Mouse (Mus musculus) forelimb bud, embryonic 11.5 days (tissue): ENCODE results near the gene Gcn1l1.

Source experiments
- DNase-seq: peaks from one replicate; pipeline ENCODE4 v3.0.0-alpha.2; 2012; ENCODE audit warnings: low read depth, low spot score

Gcn1l1 gene

DNA sequence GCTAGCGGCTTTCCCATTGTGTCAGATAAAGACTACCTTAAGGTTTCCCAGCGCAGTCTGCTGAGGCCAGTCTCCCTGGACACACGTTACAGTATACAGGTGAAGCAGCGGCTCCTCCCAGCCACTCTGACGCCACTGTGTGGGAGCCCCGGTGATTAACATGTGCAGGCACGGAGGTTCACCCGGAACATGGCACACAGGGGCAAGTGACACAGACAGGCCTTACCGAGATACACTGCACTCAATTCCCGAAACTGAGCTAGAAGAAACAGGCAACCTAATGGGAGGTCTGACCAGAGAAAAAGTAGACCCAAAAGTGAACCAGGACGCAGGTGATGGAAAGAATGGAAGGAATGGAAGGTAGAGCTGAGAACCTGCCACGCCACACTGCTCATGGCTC, 88.7 kb downstream of the Gcn1l1 start:
- no peak for DNase-seq

DNA sequence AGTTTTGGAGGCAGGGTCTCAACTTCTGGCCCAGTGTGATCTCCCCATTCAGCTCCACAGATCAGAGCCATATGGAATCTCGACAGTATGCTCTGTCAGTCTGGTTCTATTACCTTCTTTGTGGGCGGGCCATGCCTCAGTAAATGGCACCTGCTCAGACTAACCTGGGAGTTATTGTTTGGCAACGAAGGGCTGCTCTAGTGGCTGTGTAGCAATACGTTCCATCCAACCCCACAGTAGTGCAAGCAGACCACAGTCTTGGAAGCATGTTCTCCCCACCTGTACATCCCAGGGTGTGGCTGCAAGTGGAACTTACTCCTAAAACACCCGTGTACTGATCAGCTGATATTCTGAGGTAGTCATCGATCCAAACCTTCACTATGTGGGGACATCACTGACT, 91.6 kb downstream of the Gcn1l1 start:
- no peak for DNase-seq

GRCm38 (mm10) chr5:115657234-115657633, 92.2 kb downstream of the Gcn1l1 start:
- no peak for DNase-seq

- DNase-seq = no peak
Measured at GRCm38 (mm10) chr5:115658352-115658751, 93.3 kb downstream of the Gcn1l1 start.

GRCm38 (mm10) chr5:115662658-115663057, 97.6 kb downstream of the Gcn1l1 start:
- DNase-seq = no peak

- no peak for DNase-seq
Measured at GRCm38 (mm10) chr5:115666366-115667065, 101.5 kb downstream of the Gcn1l1 start.

GRCm38 (mm10) chr5:115667210-115667609, 102.2 kb downstream of the Gcn1l1 start:
- DNase-seq = no peak

DNA sequence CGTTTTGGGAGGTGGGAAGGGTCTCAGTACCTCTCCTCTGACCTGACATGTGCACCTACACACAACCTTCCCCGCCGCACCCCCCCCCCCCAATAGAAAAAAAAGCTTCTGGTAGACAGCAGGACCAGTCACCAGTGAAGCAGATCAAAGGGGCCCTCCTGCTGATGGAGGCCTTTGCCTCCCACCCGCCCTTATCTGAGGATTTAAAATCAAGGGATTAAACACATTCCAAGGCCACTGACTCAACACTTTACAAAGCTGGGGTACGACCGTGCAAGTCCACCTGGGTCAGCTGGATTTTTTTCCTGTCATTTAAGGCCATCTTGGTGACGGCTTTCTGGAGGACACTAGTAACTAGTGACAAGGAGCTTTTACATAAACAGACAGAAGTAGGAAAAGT, 102.8 kb downstream of the Gcn1l1 start:
- DNase-seq = no peak

DNA sequence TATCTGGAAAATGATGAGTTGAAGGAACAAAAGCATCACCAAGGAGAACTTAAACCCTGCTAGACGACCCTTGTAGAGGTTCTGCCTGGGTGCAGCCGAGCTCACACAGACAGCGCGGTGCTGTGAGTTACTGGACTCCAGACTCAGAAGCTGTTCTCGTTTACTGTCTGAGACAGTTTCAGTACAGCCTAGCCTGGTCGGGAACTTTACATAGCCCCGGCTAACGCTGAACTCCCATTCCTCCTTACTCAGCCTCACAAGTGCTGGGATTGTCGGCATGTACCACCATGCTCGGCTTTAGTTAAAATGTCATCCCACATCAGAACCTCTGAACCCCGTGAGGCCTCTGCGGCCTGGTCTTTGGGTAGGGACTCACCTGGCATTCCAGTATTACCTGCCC, 103.9 kb downstream of the Gcn1l1 start:
- no peak for DNase-seq

DNA sequence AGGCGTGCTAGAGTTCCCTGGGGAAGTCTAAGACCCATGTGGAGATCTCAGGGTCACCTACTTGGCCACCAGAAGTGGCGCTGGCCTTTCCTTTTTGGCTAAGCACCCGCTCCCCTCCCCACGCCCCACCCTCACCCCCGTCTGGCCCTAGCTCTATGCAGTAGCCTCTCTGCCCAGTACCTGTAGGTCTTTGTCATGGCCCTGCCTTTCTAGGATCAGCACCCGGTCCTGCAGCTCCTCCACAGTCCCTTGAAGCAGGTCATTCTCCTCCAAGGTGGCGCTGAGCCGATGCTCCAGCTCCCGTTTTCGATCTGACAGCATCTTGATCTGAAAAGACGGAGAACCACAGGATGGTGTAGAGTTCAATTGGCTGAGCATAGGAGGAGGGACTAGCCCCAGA, 104.9 kb downstream of the Gcn1l1 start:
- DNase-seq = no peak

DNA sequence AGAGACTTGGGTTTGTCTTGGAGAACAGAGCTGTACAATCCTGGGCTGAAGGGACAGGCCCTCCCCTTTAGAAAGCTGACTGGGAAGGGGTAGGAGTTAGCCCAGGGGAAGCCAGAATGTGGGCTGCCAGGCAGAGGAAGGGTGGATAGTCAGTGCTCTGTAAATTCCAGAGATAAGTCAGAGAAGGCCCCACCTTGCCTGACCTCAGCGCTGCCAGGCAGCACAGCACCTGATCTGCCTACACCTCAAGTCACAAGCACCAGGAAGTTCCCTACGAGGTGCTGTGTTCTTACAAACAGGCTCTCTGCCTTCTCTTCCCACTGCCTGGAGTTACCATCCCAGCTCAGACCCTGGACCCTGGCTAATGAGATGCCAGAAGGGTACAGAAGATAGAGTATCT, 105.4 kb downstream of the Gcn1l1 start:
- no peak for DNase-seq

DNA sequence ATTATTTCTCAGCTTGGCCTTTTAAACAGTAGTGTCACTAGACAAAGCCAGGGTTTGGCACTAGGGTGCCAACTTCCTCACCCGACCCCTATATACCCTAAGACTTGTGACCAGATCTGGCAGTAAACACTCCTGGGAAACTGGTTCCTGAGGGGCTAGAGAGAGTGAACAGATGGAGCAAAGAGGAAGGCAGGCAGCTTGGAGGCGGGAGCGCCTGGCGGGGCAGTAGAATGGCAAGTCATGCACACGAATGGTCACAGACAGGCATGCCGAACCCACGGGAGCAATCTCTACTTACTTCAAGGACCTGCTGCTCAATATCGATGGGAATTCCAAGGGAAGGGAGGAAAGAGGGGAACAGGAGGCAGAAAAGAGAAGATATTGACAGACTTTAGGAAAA, 106.8 kb downstream of the Gcn1l1 start:
- DNase-seq = no peak
